Mouse (Mus musculus) lung, postnatal 10 days (tissue): ENCODE measurements around the gene Snrnp48.

Source experiments
- DNase-seq: peaks from one replicate; pipeline ENCODE4 v3.0.0; 2021

Gene Snrnp48

GRCm38 (mm10) chr13:38269055-38269692, 64.4 kb downstream of the Snrnp48 start:
- no peak for DNase-seq

- no peak for DNase-seq
These were observed 67.9 kb downstream of the Snrnp48 start for GRCm38 (mm10) chr13:38272624-38273023.
